Mouse (Mus musculus) stomach, embryonic 15.5 days (tissue): ENCODE measurements around the gene Tspan18. TPM values are rescaled to one million over a fixed set of nuclear protein-coding genes. Genes with fewer than 3 reads are reported as not detected.
A peak's percentile ranks its signal among the peaks of the same experiment; 100 is the strongest.

Source experiments
- ATAC-seq: fragments of 200-750 bp; cut with Nextera tagmentation; 2 replicates; pipeline ENCODE4 v1.8.0; 2017; ENCODE audit warnings: low read depth, moderate number of reproducible peaks, moderate TSS enrichment; ENCODE audit not compliant: insufficient read depth, low FRiP score
- H3K27ac ChIP-seq: fragments of 300-500 bp; sonication (generic); 2 replicates; pipeline ENCODE4 v1.5.1; 2015; ENCODE audit warnings: mild to moderate bottlenecking, inconsistent platforms
- H3K27me3 ChIP-seq: fragments of 300-500 bp; sonication (generic); replicated peaks from 2 replicates; pipeline ENCODE4 v1.6.1; 2015; ENCODE audit warnings: inconsistent platforms
- H3K36me3 ChIP-seq: fragments of 300-500 bp; sonication (generic); 2 replicates; pipeline ENCODE4 v1.6.1; 2015; ENCODE audit warnings: inconsistent platforms
- H3K4me1 ChIP-seq: fragments of 300-500 bp; sonication (generic); 2 replicates; pipeline ENCODE4 v1.6.1; 2015; ENCODE audit warnings: inconsistent platforms
- H3K4me2 ChIP-seq: fragments of 300-500 bp; sonication (generic); 2 replicates; pipeline ENCODE4 v1.6.1; 2015; ENCODE audit warnings: mild to moderate bottlenecking, inconsistent platforms
- H3K4me3 ChIP-seq: fragments of 300-500 bp; sonication (generic); replicated peaks from 2 replicates; pipeline ENCODE4 v1.5.1; 2015; ENCODE audit warnings: inconsistent platforms
- H3K9ac ChIP-seq: fragments of 300-500 bp; sonication (generic); 2 replicates; pipeline ENCODE4 v1.6.1; 2015; ENCODE audit warnings: inconsistent platforms
- H3K9me3 ChIP-seq: fragments of 300-500 bp; sonication (generic); 2 replicates; pipeline ENCODE4 v1.6.1; 2016; ENCODE audit warnings: inconsistent platforms
- WGBS: fragments of 180-500 bp; shearing (Covaris S2); methylation state at CpG from one replicate; pipeline ENCODE4 v1.1.7; 2015; 5-methylcytosine and 5-hydroxymethylcytosine counted together
- polyA plus RNA-seq: library from polyadenylated mRNA; unstranded; fragments of >200 nt; fragmentation: Nextera tagmentation; extraction: Ambion mirVana; gene quantifications from 2 replicates; pipeline ENCODE4 v1.2.1, GENCODE M21; 2015

Tspan18 gene
- polyA plus RNA-seq, 1 experiment from 2014 or later: 20.0 TPM

GRCm38 (mm10) chr2:93273916-93274315 is 60.4 kb downstream of the Tspan18 start:
- Histone ChIP-seq H3K4me2 (no peak overlapping the region), H3K4me1 (peaks cover 17% of the 10 kb centered on the region), H3K9ac (no peak overlapping the region), H3K4me3 (no peak overlapping the region), H3K27ac (no peak overlapping the region), H3K9me3 (no peaks in the 10 kb centered on the region), H3K36me3 (no peaks in the 10 kb centered on the region), H3K27me3 (no peaks in the 10 kb centered on the region)
- WGBS: 33% methylated on average over 1 of the region's 1 CpGs
- ATAC-seq: no peak

- H3K9me3 ChIP-seq: no peaks in the 10 kb centered on the region
- no peak for ATAC-seq
- no peaks in the 10 kb centered on the region for H3K36me3 ChIP-seq
- H3K27me3 ChIP-seq: no peaks in the 10 kb centered on the region
- peak overlapping the region; percentile 44; the same call in 1 of the 2 replicates for H3K27ac ChIP-seq
- H3K4me1 ChIP-seq: no peaks in the 10 kb centered on the region; the same call in 1 of the 2 replicates
- no peak overlapping the region for H3K9ac ChIP-seq
- H3K4me2 ChIP-seq: no peak overlapping the region
- no peak overlapping the region for H3K4me3 ChIP-seq
- WGBS: 58% methylated on average over 5 of the region's 5 CpGs
Measured at GRCm38 (mm10) chr2:93270083-93270482, 64.2 kb downstream of the Tspan18 start.

GRCm38 (mm10) chr2:93269611-93270010 is 64.7 kb downstream of the Tspan18 start:
- no peaks in the 10 kb centered on the region for H3K36me3 ChIP-seq
- no peak for ATAC-seq
- no peaks in the 10 kb centered on the region; the same call in 1 of the 2 replicates for H3K4me1 ChIP-seq
- H3K27me3 ChIP-seq: no peaks in the 10 kb centered on the region
- H3K4me2 ChIP-seq: no peak overlapping the region
- H3K4me3 ChIP-seq: no peak overlapping the region
- no peak overlapping the region for H3K27ac ChIP-seq
- no peak overlapping the region for H3K9ac ChIP-seq
- H3K9me3 ChIP-seq: no peaks in the 10 kb centered on the region
- 89% methylated on average over 10 of the region's 10 CpGs for WGBS

- Histone ChIP-seq H3K27me3 (no peaks in the 10 kb centered on the region), H3K4me3 (no peak overlapping the region), H3K9ac (no peak overlapping the region), H3K4me2 (no peak overlapping the region), H3K9me3 (no peaks in the 10 kb centered on the region), H3K36me3 (no peaks in the 10 kb centered on the region), H3K27ac (peak overlapping the region; percentile 12; the same call in 1 of the 2 replicates), H3K4me1 (no peaks in the 10 kb centered on the region; the same call in 1 of the 2 replicates)
- ATAC-seq: no peak
- 70% methylated on average over 3 of the region's 3 CpGs for WGBS
Measured at GRCm38 (mm10) chr2:93268711-93269270, 65.5 kb downstream of the Tspan18 start.

- H3K9ac ChIP-seq: no peak overlapping the region
- peak; percentile 51; the same call in 1 of the 2 replicates for ATAC-seq
- H3K27ac ChIP-seq: no peak overlapping the region
- H3K9me3 ChIP-seq: no peaks in the 10 kb centered on the region
- H3K4me1 ChIP-seq: no peaks in the 10 kb centered on the region; the same call in 1 of the 2 replicates
- no peaks in the 10 kb centered on the region for H3K36me3 ChIP-seq
- H3K4me3 ChIP-seq: no peak overlapping the region
- no peaks in the 10 kb centered on the region for H3K27me3 ChIP-seq
- 61% methylated on average over 4 of the region's 4 CpGs for WGBS
- no peak overlapping the region for H3K4me2 ChIP-seq
Measured at GRCm38 (mm10) chr2:93267791-93268190, 66.5 kb downstream of the Tspan18 start.

GRCm38 (mm10) chr2:93266565-93267169 is 67.6 kb downstream of the Tspan18 start:
- 52% methylated on average over 7 of the region's 7 CpGs for WGBS
- H3K4me2 ChIP-seq: no peak overlapping the region
- no peak overlapping the region for H3K4me3 ChIP-seq
- H3K27ac ChIP-seq: no peak overlapping the region
- H3K36me3 ChIP-seq: no peaks in the 10 kb centered on the region
- H3K27me3 ChIP-seq: no peaks in the 10 kb centered on the region
- no peaks in the 10 kb centered on the region for H3K9me3 ChIP-seq
- no peak for ATAC-seq
- no peak overlapping the region for H3K9ac ChIP-seq
- no peaks in the 10 kb centered on the region; the same call in 1 of the 2 replicates for H3K4me1 ChIP-seq

GRCm38 (mm10) chr2:93262291-93263285 is 71.7 kb downstream of the Tspan18 start:
- Histone ChIP-seq H3K36me3 (no peaks in the 10 kb centered on the region), H3K4me3 (no peak overlapping the region), H3K27me3 (no peaks in the 10 kb centered on the region), H3K4me2 (no peak overlapping the region), H3K9ac (no peak overlapping the region), H3K9me3 (no peaks in the 10 kb centered on the region), H3K4me1 (peaks cover 2% of the 10 kb centered on the region; the same call in 1 of the 2 replicates), H3K27ac (0 out of 2 replicates have a peak overlapping the region, but pooled peaks have one; percentile 19)
- 78% methylated on average over 5 of the region's 5 CpGs for WGBS
- no peak for ATAC-seq

GRCm38 (mm10) chr2:93261521-93262290 is 72.6 kb downstream of the Tspan18 start:
- H3K27me3 ChIP-seq: no peaks in the 10 kb centered on the region
- H3K9ac ChIP-seq: no peak overlapping the region
- peaks cover 2% of the 10 kb centered on the region; the same call in 1 of the 2 replicates for H3K4me1 ChIP-seq
- no peak overlapping the region for H3K4me3 ChIP-seq
- no peak overlapping the region for H3K27ac ChIP-seq
- H3K36me3 ChIP-seq: no peaks in the 10 kb centered on the region
- 55% methylated on average over 6 of the region's 6 CpGs for WGBS
- no peak for ATAC-seq
- no peaks in the 10 kb centered on the region for H3K9me3 ChIP-seq
- no peak overlapping the region for H3K4me2 ChIP-seq

GRCm38 (mm10) chr2:93257634-93258033 is 76.7 kb downstream of the Tspan18 start:
- Histone ChIP-seq H3K4me1 (0 out of 2 replicates have a peak, but pooled peaks cover 2% of the 10 kb centered on the region), H3K4me2 (no peak overlapping the region), H3K4me3 (no peak overlapping the region), H3K27me3 (no peaks in the 10 kb centered on the region), H3K9ac (no peak overlapping the region), H3K9me3 (no peaks in the 10 kb centered on the region), H3K27ac (0 out of 2 replicates have a peak overlapping the region, but pooled peaks have one; percentile 16), H3K36me3 (no peaks in the 10 kb centered on the region)
- WGBS: 40% methylated on average over 4 of the region's 4 CpGs
- no peak for ATAC-seq

GRCm38 (mm10) chr2:93256735-93257405 is 77.4 kb downstream of the Tspan18 start:
- Histone ChIP-seq H3K9ac (no peak overlapping the region), H3K4me1 (0 out of 2 replicates have a peak, but pooled peaks cover 7% of the 10 kb centered on the region), H3K27me3 (no peaks in the 10 kb centered on the region), H3K4me3 (no peak overlapping the region), H3K36me3 (no peaks in the 10 kb centered on the region), H3K9me3 (no peaks in the 10 kb centered on the region), H3K4me2 (no peak overlapping the region), H3K27ac (no peak overlapping the region)
- 73% methylated on average over 8 of the region's 8 CpGs for WGBS
- no peak for ATAC-seq

GRCm38 (mm10) chr2:93252356-93252755 is 81.9 kb downstream of the Tspan18 start:
- no peak for ATAC-seq
- no peaks in the 10 kb centered on the region for H3K27me3 ChIP-seq
- 0 out of 2 replicates have a peak, but pooled peaks cover 5% of the 10 kb centered on the region for H3K4me1 ChIP-seq
- H3K27ac ChIP-seq: no peak overlapping the region
- WGBS: 42% methylated on average over 9 of the region's 9 CpGs
- no peak overlapping the region for H3K4me3 ChIP-seq
- no peak overlapping the region for H3K4me2 ChIP-seq
- no peak overlapping the region for H3K9ac ChIP-seq
- no peaks in the 10 kb centered on the region for H3K36me3 ChIP-seq
- H3K9me3 ChIP-seq: no peaks in the 10 kb centered on the region
